Mouse (Mus musculus) heart, postnatal 10 days (tissue): ENCODE measurements at regions not wholly inside any gene's neighbourhood (a gene's known extent, or its start where the extent isn't known, plus 50 kb on each side); places are given as distances from the start of the nearest gene placed in this dataset.

ENCODE experiments used
- DNase-seq, 2 experiments: peaks; one replicate each; pipeline ENCODE4 v3.0.0; 2021
- intact Hi-C: fragments of 180-260 bp; cut with DNase I; formaldehyde crosslinking; loops from one replicate; pipeline ENCODE4 v1.15.1; 2025

DNA sequence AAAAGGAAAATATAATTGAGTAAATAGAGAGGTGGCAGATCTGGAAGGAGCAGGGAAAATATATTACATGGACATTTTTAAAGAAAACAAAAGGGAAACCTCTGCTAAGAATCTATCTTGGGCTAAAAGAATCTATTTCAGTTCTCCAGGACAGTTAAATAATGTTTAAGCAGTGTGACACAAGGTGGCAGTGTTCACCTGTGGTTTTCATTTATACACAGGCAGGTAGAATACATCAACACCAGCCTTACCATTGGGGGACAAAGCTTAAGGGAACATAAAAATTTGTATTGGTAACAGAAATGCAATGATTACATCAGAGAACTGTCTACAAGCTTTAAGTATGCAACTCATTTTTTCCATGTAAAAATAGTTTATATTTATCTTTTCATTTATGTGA is 78.2 kb upstream of the Cldn34d start:
- intact Hi-C loops = loop anchor here (5.0 kb wide), 1 partner anchor 1041 kb away; no protein-coding TSS in a partner anchor
- peak; percentile 17 to 27 for DNase-seq
